50 mouse cellular contexts compared by ENCODE assay signal in genomic region chr2:181166469-181166868, GRCm38 (mm10). TPM values are rescaled to one million over a fixed set of nuclear protein-coding genes. Genes with fewer than 3 reads are reported as not detected.
"Had no signal": no experiment of that assay in that cellular context is flagged by ENCODE, and none has a peak within 500 bp of the region (broad histone marks: within the 10 kb centered on the region; RNA-seq: fewer than 3 reads in every experiment).

No protein-coding gene starts in this region.

- H3K4me1 ChIP-seq: heart, embryonic 10.5 days; heart, embryonic 12.5 days; heart, embryonic 13.5 days; heart, embryonic 15.5 days; hindbrain, embryonic 10.5 days; hindbrain, embryonic 12.5 days; hindbrain, embryonic 13.5 days; hindbrain, embryonic 15.5 days; intestine, embryonic 15.5 days; kidney, embryonic 15.5 days had no signal

- H3K27ac ChIP-seq: heart, embryonic 10.5 days; heart, embryonic 13.5 days; heart, embryonic 15.5 days; hindbrain, embryonic 10.5 days; hindbrain, embryonic 12.5 days; hindbrain, embryonic 13.5 days; hindbrain, embryonic 14.5 days; hindbrain, embryonic 15.5 days; hindbrain, postnatal 0 days; intestine, embryonic 15.5 days; kidney, embryonic 15.5 days; kidney, postnatal 0 days; layer of hippocampus, adult 2 months; left cerebral cortex, adult 2 months had no signal

- H3K36me3 ChIP-seq: heart, embryonic 10.5 days; heart, embryonic 12.5 days; heart, embryonic 13.5 days; heart, embryonic 15.5 days; hindbrain, embryonic 10.5 days; hindbrain, embryonic 12.5 days; hindbrain, embryonic 13.5 days; hindbrain, embryonic 15.5 days; intestine, embryonic 15.5 days; kidney, embryonic 15.5 days had no signal

- H3K4me2 ChIP-seq: heart, embryonic 11.5 days; heart, embryonic 12.5 days; heart, embryonic 13.5 days; heart, embryonic 15.5 days; hindbrain, embryonic 12.5 days; hindbrain, embryonic 13.5 days; hindbrain, embryonic 14.5 days; hindbrain, embryonic 15.5 days; intestine, embryonic 15.5 days; kidney, embryonic 15.5 days had no signal

- ATAC-seq: hindbrain, embryonic 16.5 days; hindbrain, postnatal 0 days; inflammation-experienced regulatory T-cells, adult 6 months; intestine, embryonic 15.5 days; intestine, embryonic 16.5 days; intestine, postnatal 0 days had no signal

- H3K4me3 ChIP-seq: heart, embryonic 10.5 days; heart, embryonic 12.5 days; heart, embryonic 13.5 days; heart, embryonic 15.5 days; hindbrain, embryonic 10.5 days; hindbrain, embryonic 12.5 days; hindbrain, embryonic 13.5 days; hindbrain, embryonic 15.5 days; intestine, embryonic 15.5 days; kidney, embryonic 15.5 days; layer of hippocampus, adult 2 months; left cerebral cortex, adult 2 months had no signal

- DNase-seq: heart, postnatal 10 days; heart, postnatal 14 days; heart, postnatal 36 days; heart, postnatal 4 days; kidney, adult 11 months; kidney, adult 18-20 months; kidney, adult 2 months; kidney, adult 8-10 months; kidney, adult 9 months; kidney, postnatal 10 days; kidney, postnatal 14 days; kidney, postnatal 25 days; kidney, postnatal 36 days; kidney, postnatal 4 days; layer of hippocampus, adult 9-11 months; layer of hippocampus, postnatal 36 days had no signal

- H3K9ac ChIP-seq: heart, embryonic 12.5 days; heart, embryonic 13.5 days; heart, embryonic 15.5 days; hindbrain, embryonic 12.5 days; hindbrain, embryonic 13.5 days; hindbrain, embryonic 14.5 days; hindbrain, embryonic 15.5 days; intestine, embryonic 15.5 days; kidney, embryonic 15.5 days had no signal

- H3K27me3 ChIP-seq: hindbrain, embryonic 12.5 days; hindbrain, embryonic 15.5 days had no signal

- H3K9me3 ChIP-seq: heart, embryonic 10.5 days; heart, embryonic 15.5 days; hindbrain, embryonic 12.5 days; hindbrain, embryonic 13.5 days; hindbrain, embryonic 15.5 days; intestine, embryonic 15.5 days had no signal

RNA-seq across cellular contexts. Expression of gene Eef1a2, which starts 9.7 kb away (rescaled TPM):
- total RNA-seq: hematopoietic stem cell, adult 5-6 weeks had no signal
- polyA plus RNA-seq: inflammation-experienced regulatory T-cells, adult 6 months; kidney, embryonic 14.5 days had no signal

RNA-seq across cellular contexts. Expression of gene Kcnq2, which starts 31.4 kb away (rescaled TPM):
- total RNA-seq: heart, postnatal 10 days; heart, postnatal 36 days; hematopoietic stem cell, adult 5-6 weeks had no signal
- polyA plus RNA-seq: heart, postnatal 0 days; kidney, embryonic 14.5 days; kidney, postnatal 0 days had no signal

RNA-seq across cellular contexts. Expression of gene Ptk6, which starts 36.1 kb away (rescaled TPM):
- total RNA-seq: heart, postnatal 10 days; heart, postnatal 14 days; heart, postnatal 25 days; heart, postnatal 4 days; hematopoietic stem cell, adult 5-6 weeks; hindbrain, postnatal 0 days; layer of hippocampus, adult 18-20 months; layer of hippocampus, adult 8-10 months; layer of hippocampus, postnatal 10 days; layer of hippocampus, postnatal 14 days; layer of hippocampus, postnatal 25 days; left cerebral cortex, adult 18-20 months had no signal
- polyA plus RNA-seq: heart, embryonic 10.5 days; heart, embryonic 11.5 days; heart, embryonic 12.5 days; heart, embryonic 14.5 days; heart, postnatal 0 days; hindbrain, embryonic 10.5 days; hindbrain, embryonic 11.5 days; hindbrain, embryonic 12.5 days; hindbrain, embryonic 13.5 days; hindbrain, embryonic 14.5 days; hindbrain, embryonic 15.5 days; hindbrain, embryonic 16.5 days; hindbrain, postnatal 0 days; intestine, embryonic 14.5 days; kidney, embryonic 14.5 days; kidney, embryonic 15.5 days; kidney, embryonic 16.5 days; kidney, postnatal 0 days had no signal

RNA-seq across cellular contexts. Expression of gene Srms, which starts 46.5 kb away (rescaled TPM):
- total RNA-seq: hematopoietic stem cell, adult 5-6 weeks had no signal
- polyA plus RNA-seq: hindbrain, embryonic 10.5 days had no signal
